Mouse (Mus musculus) left cerebral cortex, postnatal 36 days (tissue): ENCODE measurements at regions not wholly inside any gene's neighbourhood (a gene's known extent, or its start where the extent isn't known, plus 50 kb on each side); places are given as distances from the start of the nearest gene placed in this dataset.
A peak's percentile ranks its signal among the peaks of the same experiment; 100 is the strongest.
"Not testable (repeated sequence)": the region's sequence is repeated elsewhere in the genome, so short reads cannot be mapped to it uniquely, and the experiment has no call there.

Source experiments
- DNase-seq, 2 experiments: peaks; one replicate each; pipeline ENCODE4 v3.0.0; 2021 to 2022; ENCODE audit warnings: low spot score in 2 of 2, mixed read lengths in 1 of 2
- intact Hi-C: fragments of 180-260 bp; cut with DNase I; formaldehyde crosslinking; loops from one replicate; pipeline ENCODE4 v1.15.1; 2025

DNA sequence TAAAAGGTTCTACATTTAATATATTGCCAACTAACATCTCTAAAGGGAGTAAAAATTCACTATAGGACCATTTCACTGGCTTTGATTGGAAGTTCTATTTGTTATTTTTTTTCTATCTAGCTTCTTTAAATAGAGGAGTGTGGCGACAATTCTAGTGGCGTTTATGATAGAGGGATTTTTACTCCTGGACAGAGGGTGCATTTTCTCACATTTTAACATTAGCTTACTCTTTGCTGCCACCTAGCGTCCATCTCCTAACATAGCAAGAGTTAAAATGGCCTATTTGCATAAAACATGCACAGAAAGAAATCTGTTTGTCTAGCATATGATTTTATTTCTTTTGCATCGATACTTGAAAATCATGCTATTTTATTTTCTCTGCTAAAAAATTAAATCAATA, 288.9 kb downstream of the Phf3 start:
- intact Hi-C loops = no loop called here
- no peak for DNase-seq

DNA sequence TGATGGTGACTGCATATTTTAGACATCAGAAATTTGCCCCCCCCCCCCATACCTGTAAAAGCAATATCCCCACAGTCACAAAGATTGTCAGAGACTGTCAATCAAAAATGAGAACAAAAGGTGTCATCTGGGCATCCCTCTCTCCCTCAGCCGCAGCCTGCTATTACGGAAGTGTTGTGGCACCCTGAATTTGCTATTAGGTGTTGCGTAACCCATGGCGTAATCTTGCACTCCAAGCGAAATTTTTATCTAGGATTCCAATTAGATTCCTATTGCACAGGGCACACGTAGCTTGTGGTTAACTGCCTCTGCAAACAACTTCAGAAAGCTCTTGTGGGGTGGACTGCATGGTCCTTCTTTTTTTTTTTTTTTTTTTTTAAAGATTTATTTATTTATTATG, 289.9 kb downstream of the Phf3 start:
- intact Hi-C loops = no loop called here
- no peak for DNase-seq

DNA sequence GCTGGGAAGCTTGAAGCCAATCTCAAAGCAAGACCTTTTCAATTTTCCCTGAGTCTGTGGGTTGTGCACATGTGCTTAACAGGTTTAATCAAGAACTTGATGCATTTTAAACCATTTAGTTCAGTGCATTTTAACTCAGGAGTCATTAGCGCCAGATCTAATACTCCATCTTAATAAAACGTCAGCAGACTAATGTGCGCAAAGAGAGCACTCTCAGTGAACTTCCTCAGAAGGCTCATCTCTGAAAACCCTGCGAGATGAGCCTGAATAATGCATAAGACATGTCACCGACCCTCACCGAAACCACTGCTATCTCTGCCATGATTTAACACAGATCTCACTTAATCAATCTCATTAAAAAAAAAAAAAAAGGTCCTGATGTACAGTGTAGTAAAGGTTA, 309.0 kb downstream of the Phf3 start:
- no peak for DNase-seq
- intact Hi-C loops = no loop called here

DNA sequence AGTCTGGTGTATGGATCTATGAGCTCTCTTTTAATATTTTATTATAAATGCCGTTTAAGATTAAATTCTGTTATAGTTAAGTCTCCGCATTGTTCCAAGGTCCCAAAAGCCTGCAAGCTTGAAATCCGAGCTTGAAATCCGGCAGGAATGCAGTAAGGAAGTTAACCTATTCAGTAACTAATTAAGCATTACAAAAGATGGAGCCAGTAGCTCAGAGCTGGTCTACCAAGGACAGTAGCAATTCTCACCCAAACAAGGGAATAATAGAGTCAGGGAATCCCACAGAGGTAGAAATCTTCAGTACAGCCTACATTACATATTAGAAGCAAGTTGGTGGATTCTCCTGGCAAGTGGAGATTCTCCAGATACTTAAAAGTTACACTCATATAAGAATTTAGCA, 325.0 kb downstream of the Phf3 start:
- DNase-seq, intact Hi-C loops: not testable (repeated sequence)

GRCm38 (mm10) chr1:30540088-30540698, 333.5 kb downstream of the Phf3 start:
- intact Hi-C loops = no loop called here
- no peak for DNase-seq

DNA sequence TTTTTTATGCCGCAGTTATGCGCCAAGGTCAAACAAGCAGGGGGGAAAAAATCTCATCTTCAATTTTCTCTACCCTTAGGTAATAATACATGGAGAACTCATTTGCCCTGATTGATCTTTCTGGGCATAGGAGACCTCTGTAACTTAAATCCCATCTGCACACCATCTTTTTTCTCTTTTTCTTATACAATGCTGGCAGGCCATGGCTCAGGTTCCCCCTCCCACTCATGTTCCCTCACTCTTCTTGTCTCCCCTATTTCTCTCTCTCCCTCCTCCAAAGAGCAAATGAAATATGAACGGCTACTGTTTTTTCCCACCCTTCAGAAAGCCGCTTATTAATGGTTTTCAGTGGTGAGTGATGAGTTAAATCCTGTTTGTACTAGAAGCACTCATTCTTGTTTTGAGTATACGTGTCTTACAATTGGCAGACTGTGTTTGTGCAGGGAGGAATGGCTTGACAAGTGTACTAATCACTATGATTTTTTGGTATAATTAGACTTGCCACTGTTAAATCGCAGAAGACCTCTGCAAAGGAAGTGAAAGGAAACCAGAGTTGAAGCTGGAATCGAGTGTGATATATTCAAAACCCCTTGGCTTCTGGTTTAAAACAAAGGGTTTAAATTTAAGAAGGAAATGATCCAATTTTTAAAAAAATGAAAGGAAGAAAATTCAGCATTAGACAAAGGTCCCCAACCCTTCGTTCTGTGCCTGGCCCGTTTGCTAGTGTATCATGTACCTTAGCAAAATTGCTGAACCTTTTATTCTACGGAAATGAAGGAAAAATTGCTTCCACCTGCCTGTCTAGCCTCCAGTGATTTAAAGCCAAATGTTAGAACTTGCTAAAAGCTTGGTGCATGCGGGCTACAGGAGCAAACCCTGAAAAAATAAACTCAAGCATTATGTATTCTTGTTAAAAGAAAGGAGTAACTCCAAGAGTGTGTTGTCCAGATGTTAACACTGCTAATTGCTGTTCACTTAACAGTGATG, 336.4 kb downstream of the Phf3 start:
- intact Hi-C loops = no loop called here
- DNase-seq = no peak

DNA sequence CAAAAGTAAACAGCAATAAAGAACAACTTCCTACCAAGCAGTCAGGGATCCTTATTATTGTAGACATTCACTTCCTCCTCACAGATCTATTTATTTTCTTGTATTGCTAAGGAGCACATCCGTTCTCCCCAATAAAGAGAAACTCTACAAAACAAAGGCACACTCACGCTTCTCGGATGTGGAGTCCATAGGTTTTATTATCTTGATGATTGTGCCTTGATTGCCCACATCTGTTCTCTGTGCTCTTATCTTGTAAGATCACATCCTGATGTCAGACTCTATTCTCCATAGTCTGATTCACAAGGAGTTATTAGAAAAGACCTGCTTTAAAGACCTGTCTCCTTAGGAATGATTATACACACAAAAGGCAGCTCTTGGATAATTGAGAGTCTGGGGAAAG, 356.4 kb downstream of the Phf3 start:
- no peak for DNase-seq

GRCm38 (mm10) chr1:30515846-30516245, 357.9 kb downstream of the Phf3 start:
- DNase-seq = no peak
- intact Hi-C loops = no loop called here

More for the DNA sequence above, 356.4 kb downstream of the Phf3 start:
- intact Hi-C loops = no loop called here

GRCm38 (mm10) chr1:30503224-30503623, 370.5 kb downstream of the Phf3 start:
- peak in 1 of 2 experiments; percentile 23 for DNase-seq
- intact Hi-C loops = no loop called here

DNA sequence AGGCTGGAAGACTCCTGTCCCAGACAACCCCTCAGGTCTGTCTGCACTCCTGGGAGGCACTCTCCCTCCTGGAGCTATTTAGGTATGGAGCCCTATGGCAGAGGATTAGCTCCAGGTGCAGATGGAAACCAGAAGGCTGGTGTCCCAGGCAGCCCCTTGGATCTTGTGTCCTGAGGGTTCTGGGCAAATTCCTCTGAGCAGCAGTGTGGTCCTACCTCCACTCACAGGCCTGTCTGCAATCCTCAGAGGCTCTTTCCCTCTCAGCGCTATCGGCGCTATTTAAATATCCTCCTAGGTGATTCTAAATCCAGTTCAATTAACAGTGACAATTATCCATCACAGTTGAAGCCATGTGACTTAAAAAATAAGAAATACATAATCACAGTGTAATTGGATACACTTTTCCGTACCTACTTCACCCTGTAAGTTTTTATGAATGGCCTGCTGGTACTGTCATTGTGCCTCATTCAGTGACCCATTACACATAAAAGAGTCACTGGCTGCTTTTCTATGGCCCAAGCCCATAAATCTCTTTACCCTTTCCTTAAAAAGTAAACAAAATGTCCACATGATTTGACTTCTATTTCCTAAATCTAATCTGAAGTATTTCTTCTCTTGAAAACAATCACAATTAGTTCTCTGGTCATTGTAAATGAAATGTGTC, 413.3 kb downstream of the Phf3 start:
- DNase-seq = no peak
- intact Hi-C loops = no loop called here

- intact Hi-C loops = no loop called here
- DNase-seq = no peak
These were observed 435.8 kb downstream of the Phf3 start for GRCm38 (mm10) chr1:30437964-30438363.

- peak; percentile 17 to 21 for DNase-seq
- intact Hi-C loops = no loop called here
These were observed 457.1 kb downstream of the Phf3 start for GRCm38 (mm10) chr1:30416582-30416981.

- intact Hi-C loops = no loop called here
These were observed 458.8 kb downstream of the Phf3 start for GRCm38 (mm10) chr1:30414881-30415439.

More at GRCm38 (mm10) chr1:30414881-30415439, 458.8 kb downstream of the Phf3 start:
- no peak for DNase-seq
